Mouse (Mus musculus): ENCODE results near the gene Tuba4a.

Tuba4a gene

GRCm38 (mm10) chr1:75210136-75211087 lies 9.3 kb downstream of the Tuba4a start, which contains the start of the genes Glb1l and Stk16:
Gene Glb1l, minus strand, starts transcription at chr1:75210813.
Gene Stk16, plus strand, starts transcription at chr1:75210838.
- peak; percentile 97 for DNase-seq

DNA sequence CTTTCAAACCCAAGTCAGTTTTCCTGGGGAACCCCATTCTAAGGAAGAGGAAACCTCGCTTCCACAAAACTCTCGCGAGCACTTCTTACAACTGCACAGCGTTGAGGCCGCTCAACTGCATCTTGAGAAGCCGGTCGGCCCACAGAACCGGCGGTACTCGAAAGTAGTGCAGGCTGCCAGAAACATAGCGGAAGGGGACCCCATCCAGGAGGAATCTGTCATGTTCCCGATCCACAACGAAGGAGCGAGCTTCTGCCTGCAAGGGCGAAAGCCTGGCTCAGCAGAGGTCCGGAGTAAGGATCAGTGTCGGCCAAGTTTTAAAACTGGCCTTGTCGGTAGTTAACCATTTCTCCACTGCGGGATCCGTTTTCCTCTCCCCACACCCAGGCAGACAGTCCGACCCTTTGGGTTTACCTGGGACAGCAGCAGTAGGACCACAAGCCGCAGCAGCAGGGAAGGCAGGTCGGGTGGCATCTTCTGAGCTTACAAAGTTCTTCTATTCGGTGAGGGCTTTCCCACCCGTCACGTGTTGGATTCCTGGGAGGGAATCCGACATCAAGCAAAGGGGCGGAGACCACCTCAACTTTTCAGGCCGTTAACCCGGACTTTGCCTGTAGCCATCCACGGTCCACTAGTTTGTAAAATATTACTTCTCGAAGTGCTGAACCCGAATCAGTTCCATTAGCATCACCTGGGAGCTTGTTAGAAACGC lies 10.5 kb downstream of the Tuba4a start:
- no peak for DNase-seq

GRCm38 (mm10) chr1:75201236-75201635 lies 18.4 kb downstream of the Tuba4a start:
- no peak for DNase-seq

DNA sequence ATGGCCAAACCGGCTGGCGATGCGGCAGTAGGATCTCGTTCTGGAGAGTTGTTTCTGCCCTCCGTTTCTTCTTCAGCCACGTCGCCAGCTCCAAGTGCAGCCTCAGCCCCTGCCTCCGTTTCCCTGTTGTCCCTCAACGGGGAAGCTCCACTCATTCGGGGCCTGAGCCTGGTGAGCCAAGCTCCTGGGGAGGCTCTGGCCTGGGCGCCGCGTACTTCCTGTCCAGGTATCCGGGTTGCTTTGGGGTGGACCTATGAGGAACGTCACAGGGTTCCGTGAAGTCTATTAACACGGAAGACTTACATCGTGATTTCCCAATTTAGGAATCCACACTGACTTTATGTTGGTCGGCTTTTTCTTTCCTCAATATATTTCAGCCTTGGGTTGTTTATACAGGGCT lies 27.2 kb downstream of the Tuba4a start:
- DNase-seq: no peak

DNA sequence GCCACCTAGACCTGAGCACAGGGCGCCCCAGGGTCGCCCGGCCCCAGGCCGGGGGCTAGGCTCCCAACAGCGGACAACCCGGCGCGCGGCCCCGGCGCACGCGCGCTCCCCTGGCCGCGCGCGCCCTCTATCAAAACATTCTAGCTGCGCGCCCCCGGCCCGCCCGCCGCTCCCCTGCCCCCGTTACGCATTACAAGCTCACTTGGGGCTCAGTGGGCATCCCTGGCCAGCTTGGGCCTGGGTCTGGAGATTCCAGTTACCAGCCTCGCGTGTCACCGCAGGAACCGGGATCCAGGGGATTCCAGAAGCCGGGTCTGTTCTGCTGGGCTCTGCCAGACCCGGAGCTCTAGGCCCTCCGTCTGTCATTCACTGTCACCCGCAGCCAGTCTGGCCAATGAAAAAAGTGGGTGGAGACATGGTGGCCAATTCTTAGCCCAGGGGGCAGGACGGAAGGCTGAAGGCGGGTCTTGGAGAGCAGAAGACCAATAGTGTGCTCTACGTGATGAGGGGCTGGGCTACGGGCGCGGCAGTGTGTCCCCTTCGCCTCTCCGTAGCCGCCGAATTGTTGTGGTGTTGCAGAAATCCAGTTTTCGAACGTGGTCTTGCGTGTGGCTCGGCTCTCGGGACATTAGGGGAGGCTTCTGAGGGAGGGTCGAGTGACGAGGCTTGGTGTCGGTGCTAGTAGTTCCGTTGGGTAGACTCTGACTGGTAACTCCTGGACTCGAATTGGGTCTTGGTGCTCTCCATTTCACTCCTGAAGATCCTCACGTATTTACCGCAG lies 27.9 kb downstream of the Tuba4a start, which contains the start of the genes Ankzf1 and Atg9a:
Ankzf1 (plus strand) TSS at position 530 of the 781 bp plus-strand sequence.
Atg9a (minus strand) TSS at position 575 of the 781 bp plus-strand sequence.
- peak; percentile 98 for DNase-seq

DNA sequence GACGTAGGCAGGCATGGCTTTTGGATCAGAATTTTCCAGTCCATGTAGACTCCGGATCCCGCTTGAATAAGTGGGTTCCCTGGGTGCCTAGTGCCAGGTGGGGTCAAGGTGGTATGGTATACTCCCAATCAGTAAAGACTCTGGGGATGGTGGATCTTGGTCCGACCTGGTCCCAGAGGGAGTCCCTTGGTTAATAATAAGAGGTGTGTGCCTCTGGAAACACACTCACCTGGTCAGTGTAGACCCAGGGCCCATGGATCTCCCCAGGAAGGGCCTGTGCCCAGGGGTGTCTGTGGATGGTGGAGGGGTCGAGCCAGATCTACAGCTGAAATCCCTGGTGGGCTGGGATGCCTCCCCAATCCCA lies 28.4 kb downstream of the Tuba4a start:
- DNase-seq: no peak

- DNase-seq: no peak
These were observed 29.1 kb downstream of the Tuba4a start for GRCm38 (mm10) chr1:75190577-75190976.

GRCm38 (mm10) chr1:75187914-75188483 lies 31.7 kb downstream of the Tuba4a start:
- DNase-seq: no peak

DNA sequence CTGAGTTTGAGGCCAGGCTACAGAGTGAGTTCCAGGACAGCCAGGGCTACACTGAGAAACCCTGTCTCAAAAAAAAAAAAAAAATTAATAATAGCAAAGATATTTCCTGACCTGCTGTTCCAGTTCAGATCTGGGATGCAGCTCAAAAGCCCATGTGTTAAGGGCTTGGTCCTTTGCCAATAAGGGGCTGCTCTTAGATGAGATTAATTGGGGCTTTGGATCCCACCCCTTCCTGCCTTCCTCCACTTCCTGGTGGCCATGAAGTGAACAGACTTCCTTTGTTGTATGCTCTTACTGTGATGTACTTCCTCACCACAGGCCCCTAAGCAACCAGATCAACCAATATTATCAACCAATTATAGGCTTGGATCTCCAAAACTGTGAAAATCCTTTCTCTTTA lies 32.5 kb downstream of the Tuba4a start:
- no peak for DNase-seq

GRCm38 (mm10) chr1:75185495-75185894 lies 34.2 kb downstream of the Tuba4a start:
- no peak for DNase-seq

DNA sequence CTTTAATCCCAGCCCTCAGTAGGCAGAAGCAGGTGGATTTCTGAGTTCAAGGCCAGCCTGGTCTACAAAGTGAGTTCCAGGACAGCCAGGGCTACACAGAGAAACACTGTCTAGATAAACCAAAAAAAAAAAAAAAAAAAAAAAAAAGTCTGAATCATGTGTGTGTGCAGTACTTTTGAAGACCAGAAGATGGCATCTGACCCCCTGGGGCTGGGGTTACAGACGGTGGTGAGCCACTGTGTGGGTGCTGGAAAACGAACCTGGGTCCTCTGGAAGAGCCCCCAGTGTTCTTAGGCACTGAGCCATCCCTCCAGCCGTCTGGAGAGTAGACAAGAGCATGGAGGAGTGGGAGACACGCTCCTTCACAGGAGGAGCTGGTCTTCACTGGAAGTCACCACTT lies 37.5 kb downstream of the Tuba4a start:
- no peak for DNase-seq

- DNase-seq: no peak
These were observed 38.2 kb downstream of the Tuba4a start for GRCm38 (mm10) chr1:75181377-75181870.

GRCm38 (mm10) chr1:75180741-75181140 lies 38.9 kb downstream of the Tuba4a start:
- no peak for DNase-seq

DNA sequence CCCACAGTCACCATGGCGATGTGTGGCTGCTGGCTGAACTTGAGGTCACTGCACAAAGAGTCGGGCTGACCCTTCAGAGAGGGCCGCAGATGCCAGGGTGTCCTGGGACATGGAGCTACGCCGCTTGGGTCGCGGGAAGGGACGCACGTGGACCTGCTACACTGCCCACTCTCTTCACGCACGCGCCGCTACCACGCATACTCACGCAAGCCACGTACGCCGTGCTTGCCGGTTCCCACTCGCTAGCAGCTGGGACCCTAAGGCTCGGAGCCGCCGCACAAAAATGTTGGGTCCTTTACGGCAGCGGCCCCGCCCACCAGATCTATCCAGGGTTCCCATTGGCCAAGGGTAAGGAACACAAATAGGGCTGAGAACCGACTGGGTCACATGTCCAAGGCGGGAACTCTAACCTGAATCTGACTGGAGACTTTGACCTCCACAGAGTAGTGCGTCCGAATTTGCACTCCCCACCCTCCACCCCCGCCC lies 39.5 kb downstream of the Tuba4a start, which contains the start of gene Abcb6:
Abcb6 (minus strand) TSS at position 288 of the 486 bp plus-strand sequence.
- peak; percentile 95 for DNase-seq

GRCm38 (mm10) chr1:75179334-75180104 lies 40.1 kb downstream of the Tuba4a start:
- DNase-seq: peak; percentile 25

- DNase-seq: peak; percentile 97
These were observed 50.9 kb downstream of the Tuba4a start, which contains the start of gene Zfand2b for GRCm38 (mm10) chr1:75168472-75169464. Gene Zfand2b, plus strand, starts transcription at chr1:75168646.

- no peak for DNase-seq
These were observed 51.6 kb downstream of the Tuba4a start for GRCm38 (mm10) chr1:75168093-75168471.

Data from right cerebral cortex, adult 18-20 months (tissue).